Mouse (Mus musculus): ENCODE measurements around the gene Aff1. TPM values are rescaled to one million over a fixed set of nuclear protein-coding genes. Genes with fewer than 3 reads are reported as not detected.

The Aff1 gene
- total and polyA plus RNA-seq, 2 experiments from 2014 or later = 2.6 to 4.0 TPM

DNA sequence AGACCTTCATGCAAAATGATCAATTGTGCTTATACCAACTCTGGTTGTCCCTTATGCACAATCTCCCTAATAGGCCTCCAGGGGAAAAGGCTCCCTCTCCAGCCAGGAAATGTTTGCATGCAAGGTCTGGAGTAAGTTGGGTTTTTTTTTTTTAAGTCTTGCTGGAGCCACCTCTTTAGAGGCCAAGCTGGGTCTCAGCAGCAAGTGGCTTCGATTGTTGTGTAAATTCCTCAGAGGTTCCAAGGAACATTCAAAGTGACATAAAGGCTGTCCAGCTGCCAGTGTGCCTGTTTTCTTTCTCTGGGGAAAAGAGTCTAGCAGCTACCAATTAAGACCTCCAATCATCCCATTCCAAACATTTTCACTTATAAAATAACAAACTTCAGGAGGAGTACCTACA is 206.1 kb downstream of the Aff1 start:
- H3K9me3 ChIP-seq (ENCODE audit: low read length) = no peaks in the 10 kb centered on the region
- WGBS = 16% methylated on average over 1 of the region's 1 CpGs
- ATAC-seq (no peak), DNase-seq (ENCODE audit: low spot score) (no peak)
- no peaks in the 10 kb centered on the region for H3K36me3 ChIP-seq (ENCODE audit: insufficient read depth, low read length)
- H3K4me2 ChIP-seq (ENCODE audit: low read depth, low read length) = no peak overlapping the region
- no peak overlapping the region for H3K9ac ChIP-seq (replicated peaks; ENCODE audit: low read length)
- no peak overlapping the region for H3K27ac ChIP-seq
- no peak for TF ChIP-seq CTCF (IDR thresholded peaks at IDR 0.05; ENCODE audit: low read depth)
- H3K4me3 ChIP-seq (ENCODE audit: low read length) = no peak overlapping the region
- no peaks in the 10 kb centered on the region for H3K27me3 ChIP-seq (ENCODE audit: insufficient read depth, low read length)
- H3K4me1 ChIP-seq (ENCODE audit: insufficient read depth, low read length) = no peaks in the 10 kb centered on the region

Other genes starting within 250 kb of the Aff1 start
- 0.18 and 0.63 TPM in 2 replicates for gene Slc10a6, start 63.0 kb upstream of the Aff1 start, total RNA-seq (2014; rRNA removed)
- 0.16 and 0.26 TPM in 2 replicates for gene Slc10a6, start 63.0 kb upstream of the Aff1 start, polyA plus RNA-seq (2015; fragmentation: Nextera tagmentation; extraction: Ambion mirVana)
- gene 1700016H13Rik, start 36.4 kb upstream of the Aff1 start, total RNA-seq (2014; rRNA removed) = 0.37 TPM in 1 of 2 replicates, not detected in the other
- gene 1700016H13Rik, start 36.4 kb upstream of the Aff1 start, polyA plus RNA-seq (2015; fragmentation: Nextera tagmentation; extraction: Ambion mirVana) = 0.13 TPM in 1 of 2 replicates, not detected in the other
- gene Klhl8, start 218.9 kb downstream of the Aff1 start, total RNA-seq (2014; rRNA removed) = 38.7 and 40.1 TPM in 2 replicates
- gene Klhl8, start 218.9 kb downstream of the Aff1 start, polyA plus RNA-seq (2015; fragmentation: Nextera tagmentation; extraction: Ambion mirVana) = 32.0 and 33.4 TPM in 2 replicates